Mouse (Mus musculus) hindbrain, embryonic 16.5 days (tissue): Measurements from ENCODE around the gene Arhgap19. TPM values are rescaled to one million over a fixed set of nuclear protein-coding genes. Genes with fewer than 3 reads are reported as not detected.
"Not testable (repeated sequence)": the region's sequence is repeated elsewhere in the genome, so short reads cannot be mapped to it uniquely, and the experiment has no call there.

Source experiments
- ATAC-seq: fragments of 200-750 bp; cut with Nextera tagmentation; 2 replicates; pipeline ENCODE4 v1.8.0; 2017; ENCODE audit warnings: moderate TSS enrichment, moderate library complexity
- H3K27ac ChIP-seq: fragments of 300-500 bp; sonication (generic); 2 replicates; pipeline ENCODE4 v1.5.1; 2014; ENCODE audit warnings: low read depth, mild to moderate bottlenecking, control low read depth, low read length, moderate library complexity
- H3K27me3 ChIP-seq: fragments of 300-500 bp; sonication (generic); replicated peaks from 2 replicates; pipeline ENCODE4 v1.6.1; 2014; ENCODE audit warnings: low read length; ENCODE audit not compliant: control insufficient read depth, insufficient read depth
- H3K36me3 ChIP-seq: fragments of 300-500 bp; sonication (generic); 2 replicates; pipeline ENCODE4 v1.6.1; 2014; ENCODE audit warnings: mild to moderate bottlenecking, low read length, moderate library complexity, mixed read lengths; ENCODE audit not compliant: control insufficient read depth, insufficient read depth
- H3K4me1 ChIP-seq: fragments of 300-500 bp; sonication (generic); 2 replicates; pipeline ENCODE4 v1.6.1; 2014; ENCODE audit warnings: low read depth, low read length; ENCODE audit not compliant: control insufficient read depth, insufficient read depth
- H3K4me2 ChIP-seq: fragments of 300-500 bp; sonication (generic); 2 replicates; pipeline ENCODE4 v1.6.1; 2014; ENCODE audit warnings: mild to moderate bottlenecking, low read length, control low read depth, moderate library complexity
- H3K4me3 ChIP-seq: fragments of 300-500 bp; sonication (generic); 2 replicates; pipeline ENCODE4 v1.5.1; 2014; ENCODE audit warnings: mild to moderate bottlenecking, low read length, control low read depth, moderate library complexity
- H3K9ac ChIP-seq: fragments of 300-500 bp; sonication (generic); 2 replicates; pipeline ENCODE4 v1.6.1; 2014; ENCODE audit warnings: low read depth, mild to moderate bottlenecking, control low read depth, low read length, moderate library complexity
- H3K9me3 ChIP-seq: fragments of 300-500 bp; sonication (generic); 2 replicates; pipeline ENCODE4 v1.6.1; 2014; ENCODE audit warnings: mild to moderate bottlenecking, low read length, moderate library complexity; ENCODE audit not compliant: control insufficient read depth
- WGBS: fragments of 180-500 bp; shearing (Covaris S2); extraction: QIAGEN DNeasy Blood & Tissue Kit; methylation state at CpG from one replicate; pipeline ENCODE4 v1.1.7; 2014; 5-methylcytosine and 5-hydroxymethylcytosine counted together
- polyA plus RNA-seq: library from polyadenylated mRNA; unstranded; fragments of >200 nt; fragmentation: Nextera tagmentation; extraction: Ambion mirVana; gene quantifications from 2 replicates; pipeline ENCODE4 v1.2.1, GENCODE M21; 2015

Gene Arhgap19
- polyA plus RNA-seq, result 3.8 and 5.9 TPM in 2 replicates

GRCm38 (mm10) chr19:41801742-41802369 lies at the start of gene Arhgap19:
TSS of gene Arhgap19 (minus strand) at chr19:41802047.
- 0% methylated on average over 46 of the region's 48 CpGs for WGBS
- H3K4me1 ChIP-seq, result peaks cover 10% of the 10 kb centered on the region

GRCm38 (mm10) chr19:41850719-41851543 lies 49.1 kb upstream of the Arhgap19 start:
- ATAC-seq, result no peak
- Histone ChIP-seq H3K27me3 (no peaks in the 10 kb centered on the region), H3K36me3 (no peaks in the 10 kb centered on the region), H3K4me2 (peak overlapping the region; percentile 26), H3K9ac (no peak overlapping the region), H3K4me3 (no peak overlapping the region), H3K27ac (peak overlapping the region; percentile 72), H3K4me1 (peaks cover 19% of the 10 kb centered on the region), H3K9me3 (no peaks in the 10 kb centered on the region)
- 13% methylated on average over 14 of the region's 14 CpGs for WGBS

More at GRCm38 (mm10) chr19:41801742-41802369, at the start of gene Arhgap19:
- Histone ChIP-seq H3K4me3 (peak within 1 kb of the TSS; percentile 69), H3K9me3 (no peaks in the 10 kb centered on the region), H3K27me3 (no peaks in the 10 kb centered on the region), H3K4me2 (peak within 1 kb of the TSS; percentile 83), H3K27ac (peak within 1 kb of the TSS; percentile 63), H3K9ac (peak within 1 kb of the TSS; percentile 64), H3K36me3 (no peaks in the 10 kb centered on the region)
- peak; percentile 100 for ATAC-seq

GRCm38 (mm10) chr19:41850021-41850718 lies 48.3 kb upstream of the Arhgap19 start:
- no peak for ATAC-seq
- Histone ChIP-seq H3K9ac (no peak overlapping the region), H3K36me3 (no peaks in the 10 kb centered on the region)

GRCm38 (mm10) chr19:41847992-41848851 lies 46.4 kb upstream of the Arhgap19 start, which contains the start of gene Frat2:
TSS of gene Frat2 (minus strand) at chr19:41848132.
- peak within 1 kb of the TSS; percentile 93 for H3K27ac ChIP-seq
- peak within 1 kb of the TSS; percentile 70 for H3K4me2 ChIP-seq
- no peaks in the 10 kb centered on the region for H3K27me3 ChIP-seq
- WGBS, result under 1% methylated on average over 72 of the region's 72 CpGs
- H3K9me3 ChIP-seq, result no peaks in the 10 kb centered on the region
- H3K9ac ChIP-seq, result peak within 1 kb of the TSS; percentile 78
- no peaks in the 10 kb centered on the region for H3K36me3 ChIP-seq
- peaks cover 21% of the 10 kb centered on the region for H3K4me1 ChIP-seq
- H3K4me3 ChIP-seq, result peak within 1 kb of the TSS; percentile 87
- ATAC-seq, result peak; percentile 96

More at GRCm38 (mm10) chr19:41850021-41850718, 48.3 kb upstream of the Arhgap19 start:
- H3K27me3 ChIP-seq, result no peaks in the 10 kb centered on the region
- no peaks in the 10 kb centered on the region for H3K9me3 ChIP-seq
- peak overlapping the region; percentile 72 for H3K27ac ChIP-seq
- WGBS, result 15% methylated on average over 6 of the region's 6 CpGs
- H3K4me2 ChIP-seq, result no peak overlapping the region
- H3K4me1 ChIP-seq, result peaks cover 21% of the 10 kb centered on the region
- H3K4me3 ChIP-seq, result no peak overlapping the region

GRCm38 (mm10) chr19:41847614-41847991 lies 45.8 kb upstream of the Arhgap19 start:
- H3K27me3 ChIP-seq, H3K9me3 ChIP-seq, H3K36me3 ChIP-seq: not testable (repeated sequence)
- peak; percentile 77 for ATAC-seq
- peak overlapping the region; percentile 93 for H3K27ac ChIP-seq
- H3K4me3 ChIP-seq, result peak overlapping the region; percentile 87
- peaks cover 21% of the 10 kb centered on the region for H3K4me1 ChIP-seq
- WGBS, result 0% methylated on average over 32 of the region's 53 CpGs
- H3K9ac ChIP-seq, result peak overlapping the region; percentile 78
- H3K4me2 ChIP-seq, result peak overlapping the region; percentile 70

- 0% methylated on average over 39 of the region's 64 CpGs for WGBS
- H3K4me1 ChIP-seq, result peaks cover 21% of the 10 kb centered on the region
- H3K27me3 ChIP-seq, result no peaks in the 10 kb centered on the region
- peak overlapping the region; percentile 78 for H3K9ac ChIP-seq
- ATAC-seq, result peak; percentile 4
- no peaks in the 10 kb centered on the region for H3K9me3 ChIP-seq
- peak overlapping the region; percentile 70 for H3K4me2 ChIP-seq
- peak overlapping the region; percentile 87 for H3K4me3 ChIP-seq
- H3K27ac ChIP-seq, result peak overlapping the region; percentile 93
- no peaks in the 10 kb centered on the region for H3K36me3 ChIP-seq
Observed at GRCm38 (mm10) chr19:41847091-41847581, 45.3 kb upstream of the Arhgap19 start.

GRCm38 (mm10) chr19:41846366-41847090 lies 44.7 kb upstream of the Arhgap19 start:
- 7% methylated on average over 21 of the region's 21 CpGs for WGBS
- Histone ChIP-seq H3K27me3 (no peaks in the 10 kb centered on the region), H3K9me3 (no peaks in the 10 kb centered on the region), H3K36me3 (no peaks in the 10 kb centered on the region), H3K9ac (peak overlapping the region; percentile 78), H3K4me1 (peaks cover 21% of the 10 kb centered on the region), H3K27ac (peak overlapping the region; percentile 93; the same call in 1 of the 2 replicates), H3K4me2 (peak overlapping the region; percentile 70), H3K4me3 (peak overlapping the region; percentile 87)
- ATAC-seq, result no peak

GRCm38 (mm10) chr19:41844345-41844744 lies 42.5 kb upstream of the Arhgap19 start:
- H3K4me3 ChIP-seq, result no peak overlapping the region
- H3K27ac ChIP-seq, result no peak overlapping the region
- peaks cover 12% of the 10 kb centered on the region for H3K4me1 ChIP-seq
- H3K27me3 ChIP-seq, result no peaks in the 10 kb centered on the region
- WGBS, result 89% methylated on average over 6 of the region's 6 CpGs
- H3K4me2 ChIP-seq, result no peak overlapping the region
- no peak for ATAC-seq
- no peak overlapping the region for H3K9ac ChIP-seq
- H3K36me3 ChIP-seq, result no peaks in the 10 kb centered on the region
- H3K9me3 ChIP-seq, result no peaks in the 10 kb centered on the region
